Mouse (Mus musculus) lung, embryonic 16.5 days (tissue): ENCODE data around the gene Lrmda. TPM values are rescaled to one million over a fixed set of nuclear protein-coding genes. Genes with fewer than 3 reads are reported as not detected.

ENCODE experiments used
- ATAC-seq: fragments of 200-750 bp; cut with Nextera tagmentation; 2 replicates; pipeline ENCODE4 v1.8.0; 2017; ENCODE audit warnings: low read depth, mild to moderate bottlenecking, moderate library complexity
- H3K27ac ChIP-seq: fragments of 300-500 bp; sonication (generic); 2 replicates; pipeline ENCODE4 v1.5.1; 2014; ENCODE audit warnings: mild to moderate bottlenecking, control low read depth, low read length
- H3K27me3 ChIP-seq: fragments of 300-500 bp; sonication (generic); 2 replicates; pipeline ENCODE4 v1.6.1; 2014; ENCODE audit warnings: low read depth, low read length, mixed read lengths; ENCODE audit not compliant: control insufficient read depth, insufficient read depth
- H3K36me3 ChIP-seq: fragments of 300-500 bp; sonication (generic); 2 replicates; pipeline ENCODE4 v1.6.1; 2014; ENCODE audit warnings: low read length; ENCODE audit not compliant: control insufficient read depth, insufficient read depth
- H3K4me1 ChIP-seq: fragments of 300-500 bp; sonication (generic); replicated peaks from 2 replicates; pipeline ENCODE4 v1.6.1; 2014; ENCODE audit warnings: low read length, mixed read lengths; ENCODE audit not compliant: control insufficient read depth, insufficient read depth
- H3K4me2 ChIP-seq: fragments of 300-500 bp; sonication (generic); 2 replicates; pipeline ENCODE4 v1.6.1; 2014; ENCODE audit warnings: low read depth, low read length, control low read depth
- H3K4me3 ChIP-seq: fragments of 300-500 bp; sonication (generic); 2 replicates; pipeline ENCODE4 v1.5.1; 2014; ENCODE audit warnings: mild to moderate bottlenecking, low read length, control low read depth
- H3K9ac ChIP-seq: fragments of 300-500 bp; sonication (generic); 2 replicates; pipeline ENCODE4 v1.6.1; 2014; ENCODE audit warnings: low read length, control low read depth
- H3K9me3 ChIP-seq: fragments of 300-500 bp; sonication (generic); 2 replicates; pipeline ENCODE4 v1.6.1; 2016; ENCODE audit warnings: low read length; ENCODE audit not compliant: control insufficient read depth
- WGBS: fragments of 180-500 bp; shearing (Covaris S2); extraction: QIAGEN DNeasy Blood & Tissue Kit; methylation state at CpG from one replicate; pipeline ENCODE4 v1.1.7; 2014; 5-methylcytosine and 5-hydroxymethylcytosine counted together
- polyA plus RNA-seq: library from polyadenylated mRNA; unstranded; fragments of >200 nt; fragmentation: Nextera tagmentation; extraction: Ambion mirVana; gene quantifications from 2 replicates; pipeline ENCODE4 v1.2.1, GENCODE M21; 2015

Gene Lrmda
- polyA plus RNA-seq, 1 experiment from 2014 or later = 1.2 TPM

- no peaks in the 10 kb centered on the region for H3K36me3 ChIP-seq
- no peak for ATAC-seq
- H3K4me1 ChIP-seq = no peaks in the 10 kb centered on the region; the same call in 1 of the 2 replicates
- no peaks in the 10 kb centered on the region for H3K27me3 ChIP-seq
- H3K27ac ChIP-seq = no peak overlapping the region
- no peak overlapping the region for H3K9ac ChIP-seq
- no peak overlapping the region for H3K4me3 ChIP-seq
- no peak overlapping the region for H3K4me2 ChIP-seq
- 48% methylated on average over 2 of the region's 2 CpGs for WGBS
- H3K9me3 ChIP-seq = no peaks in the 10 kb centered on the region
Measured at GRCm38 (mm10) chr14:22918931-22919330, 899.4 kb downstream of the Lrmda start.

GRCm38 (mm10) chr14:22921152-22921551, 901.6 kb downstream of the Lrmda start:
- no peak for ATAC-seq
- Histone ChIP-seq H3K4me2 (no peak overlapping the region), H3K9me3 (no peaks in the 10 kb centered on the region), H3K36me3 (no peaks in the 10 kb centered on the region), H3K4me1 (no peaks in the 10 kb centered on the region; the same call in 1 of the 2 replicates), H3K27ac (no peak overlapping the region), H3K4me3 (no peak overlapping the region), H3K9ac (no peak overlapping the region), H3K27me3 (no peaks in the 10 kb centered on the region)

- no peaks in the 10 kb centered on the region; the same call in 1 of the 2 replicates for H3K4me1 ChIP-seq
- 82% methylated on average over 2 of the region's 2 CpGs for WGBS
Measured at GRCm38 (mm10) chr14:22921796-22922195, 902.3 kb downstream of the Lrmda start.

GRCm38 (mm10) chr14:22922571-22922970, 903.1 kb downstream of the Lrmda start:
- 62% methylated on average over 4 of the region's 4 CpGs for WGBS
- H3K4me1 ChIP-seq = no peaks in the 10 kb centered on the region; the same call in 1 of the 2 replicates
- no peak overlapping the region for H3K9ac ChIP-seq
- no peak overlapping the region for H3K4me3 ChIP-seq
- H3K9me3 ChIP-seq = no peaks in the 10 kb centered on the region
- ATAC-seq = peak; percentile 80
- no peaks in the 10 kb centered on the region for H3K36me3 ChIP-seq
- no peak overlapping the region for H3K4me2 ChIP-seq
- no peaks in the 10 kb centered on the region for H3K27me3 ChIP-seq
- no peak overlapping the region for H3K27ac ChIP-seq

More at GRCm38 (mm10) chr14:22921796-22922195, 902.3 kb downstream of the Lrmda start:
- ATAC-seq = no peak; the same call in 1 of the 2 replicates
- H3K9me3 ChIP-seq = no peaks in the 10 kb centered on the region
- H3K9ac ChIP-seq = no peak overlapping the region
- no peaks in the 10 kb centered on the region for H3K27me3 ChIP-seq
- no peaks in the 10 kb centered on the region for H3K36me3 ChIP-seq
- H3K4me2 ChIP-seq = no peak overlapping the region
- H3K27ac ChIP-seq = no peak overlapping the region
- H3K4me3 ChIP-seq = no peak overlapping the region

- H3K9me3 ChIP-seq = no peaks in the 10 kb centered on the region
- WGBS = 51% methylated on average over 2 of the region's 2 CpGs
- ATAC-seq = no peak
Measured at GRCm38 (mm10) chr14:22923251-22923650, 903.7 kb downstream of the Lrmda start.

GRCm38 (mm10) chr14:22928263-22928662, 908.8 kb downstream of the Lrmda start:
- Histone ChIP-seq H3K9me3 (no peaks in the 10 kb centered on the region), H3K36me3 (no peaks in the 10 kb centered on the region), H3K27ac (no peak overlapping the region), H3K27me3 (no peaks in the 10 kb centered on the region), H3K4me1 (peaks cover 12% of the 10 kb centered on the region), H3K4me2 (no peak overlapping the region), H3K9ac (no peak overlapping the region), H3K4me3 (no peak overlapping the region)
- no peak for ATAC-seq
- WGBS = 93% methylated on average over 2 of the region's 2 CpGs

More at GRCm38 (mm10) chr14:22923251-22923650, 903.7 kb downstream of the Lrmda start:
- no peak overlapping the region for H3K9ac ChIP-seq
- H3K4me2 ChIP-seq = no peak overlapping the region
- no peak overlapping the region for H3K4me3 ChIP-seq
- no peak overlapping the region for H3K27ac ChIP-seq
- H3K27me3 ChIP-seq = no peaks in the 10 kb centered on the region
- H3K36me3 ChIP-seq = no peaks in the 10 kb centered on the region
- no peaks in the 10 kb centered on the region; the same call in 1 of the 2 replicates for H3K4me1 ChIP-seq

GRCm38 (mm10) chr14:22928683-22929082, 909.2 kb downstream of the Lrmda start:
- H3K27me3 ChIP-seq = no peaks in the 10 kb centered on the region
- no peak overlapping the region for H3K4me3 ChIP-seq
- peaks cover 12% of the 10 kb centered on the region for H3K4me1 ChIP-seq
- no peaks in the 10 kb centered on the region for H3K9me3 ChIP-seq
- H3K36me3 ChIP-seq = no peaks in the 10 kb centered on the region
- WGBS = 86% methylated on average over 1 of the region's 1 CpGs
- H3K4me2 ChIP-seq = no peak overlapping the region
- H3K27ac ChIP-seq = no peak overlapping the region
- no peak overlapping the region for H3K9ac ChIP-seq
- ATAC-seq = no peak

GRCm38 (mm10) chr14:22929585-22929984, 910.1 kb downstream of the Lrmda start:
- Histone ChIP-seq H3K4me2 (no peak overlapping the region), H3K4me1 (peaks cover 12% of the 10 kb centered on the region), H3K27me3 (no peaks in the 10 kb centered on the region), H3K9me3 (no peaks in the 10 kb centered on the region), H3K27ac (peak overlapping the region; percentile 29), H3K4me3 (no peak overlapping the region), H3K9ac (no peak overlapping the region), H3K36me3 (no peaks in the 10 kb centered on the region)
- peak; percentile 96 for ATAC-seq
- WGBS = 48% methylated on average over 2 of the region's 2 CpGs

GRCm38 (mm10) chr14:22930488-22931046, 911.1 kb downstream of the Lrmda start:
- Histone ChIP-seq H3K4me1 (peaks cover 12% of the 10 kb centered on the region), H3K27me3 (no peaks in the 10 kb centered on the region), H3K36me3 (no peaks in the 10 kb centered on the region), H3K9ac (no peak overlapping the region), H3K27ac (no peak overlapping the region), H3K4me3 (no peak overlapping the region), H3K4me2 (no peak overlapping the region), H3K9me3 (no peaks in the 10 kb centered on the region)
- WGBS = 81% methylated on average over 9 of the region's 9 CpGs
- ATAC-seq = no peak
